Mouse (Mus musculus): ENCODE measurements around the gene Rbbp9. TPM values are rescaled to one million over a fixed set of nuclear protein-coding genes. Genes with fewer than 3 reads are reported as not detected.

The Rbbp9 gene
- polyA plus RNA-seq, 1 experiment: 4.6 TPM

- TF ChIP-seq POLR2A (IDR thresholded peaks at IDR 0.05; ENCODE audit: borderline replicate concordance, control insufficient read depth, low read depth, low read length) (no peak), CTCF (IDR thresholded peaks at IDR 0.05; ENCODE audit: control insufficient read depth, insufficient read depth, low read length) (no peak)
- H3K4me3 ChIP-seq (replicated peaks; ENCODE audit: control insufficient read depth, low read depth, low read length): peak overlapping the region; percentile 69
- peak overlapping the region; percentile 78 for H3K27ac ChIP-seq (ENCODE audit: control insufficient read depth, insufficient read depth, low read depth, low read length, poor library complexity)
- H3K4me1 ChIP-seq (ENCODE audit: control insufficient read depth, insufficient read depth, low read length): peaks cover 2% of the 10 kb centered on the region; the same call in 1 of the 2 replicates
- 0% methylated on average over 25 of the region's 25 CpGs for WGBS
These were observed 22.9 kb downstream of the Rbbp9 start for GRCm38 (mm10) chr2:144527821-144528174.

- H3K4me3 ChIP-seq (replicated peaks; ENCODE audit: control insufficient read depth, low read depth, low read length): peak within 1 kb of the TSS; percentile 69
- TF ChIP-seq CTCF (IDR thresholded peaks at IDR 0.05; ENCODE audit: control insufficient read depth, insufficient read depth, low read length) (no peak), POLR2A (IDR thresholded peaks at IDR 0.05; ENCODE audit: borderline replicate concordance, control insufficient read depth, low read depth, low read length) (peak; percentile 65; the same call in 1 of the 2 replicates)
- H3K4me1 ChIP-seq (ENCODE audit: control insufficient read depth, insufficient read depth, low read length): peaks cover 2% of the 10 kb centered on the region; the same call in 1 of the 2 replicates
- WGBS: under 1% methylated on average over 56 of the region's 56 CpGs
- H3K27ac ChIP-seq (ENCODE audit: control insufficient read depth, insufficient read depth, low read depth, low read length, poor library complexity): peak within 1 kb of the TSS; percentile 78
These were observed 23.5 kb downstream of the Rbbp9 start, which contains the start of the genes Dzank1 and Polr3f for GRCm38 (mm10) chr2:144526981-144527820. Gene Dzank1 (minus strand): TSS chr2:144527414. Gene Polr3f (plus strand): TSS chr2:144527718.

- peaks cover 2% of the 10 kb centered on the region; the same call in 1 of the 2 replicates for H3K4me1 ChIP-seq (ENCODE audit: control insufficient read depth, insufficient read depth, low read length)
- TF ChIP-seq CTCF (IDR thresholded peaks at IDR 0.05; ENCODE audit: control insufficient read depth, insufficient read depth, low read length) (no peak), POLR2A (IDR thresholded peaks at IDR 0.05; ENCODE audit: borderline replicate concordance, control insufficient read depth, low read depth, low read length) (no peak)
- no peak overlapping the region for H3K4me3 ChIP-seq (replicated peaks; ENCODE audit: control insufficient read depth, low read depth, low read length)
- WGBS: 51% methylated on average over 10 of the region's 10 CpGs
- H3K27ac ChIP-seq (ENCODE audit: control insufficient read depth, insufficient read depth, low read depth, low read length, poor library complexity): no peak overlapping the region
These were observed 24.8 kb downstream of the Rbbp9 start for GRCm38 (mm10) chr2:144525856-144526255.

GRCm38 (mm10) chr2:144519772-144520171, 30.9 kb downstream of the Rbbp9 start:
- 66% methylated on average over 3 of the region's 3 CpGs for WGBS

GRCm38 (mm10) chr2:144514619-144515018, 36.0 kb downstream of the Rbbp9 start:
- no peak for TF ChIP-seq POLR2A (IDR thresholded peaks at IDR 0.05; ENCODE audit: borderline replicate concordance, control insufficient read depth, low read depth, low read length)
- no peak for TF ChIP-seq CTCF (IDR thresholded peaks at IDR 0.05; ENCODE audit: control insufficient read depth, insufficient read depth, low read length)
- H3K27ac ChIP-seq (ENCODE audit: control insufficient read depth, insufficient read depth, low read depth, low read length, poor library complexity): no peak overlapping the region

More at GRCm38 (mm10) chr2:144519772-144520171, 30.9 kb downstream of the Rbbp9 start:
- TF ChIP-seq CTCF (IDR thresholded peaks at IDR 0.05; ENCODE audit: control insufficient read depth, insufficient read depth, low read length) (no peak), POLR2A (IDR thresholded peaks at IDR 0.05; ENCODE audit: borderline replicate concordance, control insufficient read depth, low read depth, low read length) (no peak)
- Histone ChIP-seq H3K4me3 (replicated peaks; ENCODE audit: control insufficient read depth, low read depth, low read length) (no peak overlapping the region), H3K4me1 (ENCODE audit: control insufficient read depth, insufficient read depth, low read length) (no peaks in the 10 kb centered on the region), H3K27ac (ENCODE audit: control insufficient read depth, insufficient read depth, low read depth, low read length, poor library complexity) (no peak overlapping the region)

GRCm38 (mm10) chr2:144502134-144502533, 48.5 kb downstream of the Rbbp9 start:
- no peak for TF ChIP-seq POLR2A (IDR thresholded peaks at IDR 0.05; ENCODE audit: borderline replicate concordance, control insufficient read depth, low read depth, low read length)
- TF ChIP-seq CTCF (IDR thresholded peaks at IDR 0.05; ENCODE audit: control insufficient read depth, insufficient read depth, low read length): no peak
- 81% methylated on average over 6 of the region's 6 CpGs for WGBS
- Histone ChIP-seq H3K27ac (ENCODE audit: control insufficient read depth, insufficient read depth, low read depth, low read length, poor library complexity) (no peak overlapping the region), H3K4me3 (replicated peaks; ENCODE audit: control insufficient read depth, low read depth, low read length) (no peak overlapping the region), H3K4me1 (ENCODE audit: control insufficient read depth, insufficient read depth, low read length) (no peaks in the 10 kb centered on the region)

More at GRCm38 (mm10) chr2:144514619-144515018, 36.0 kb downstream of the Rbbp9 start:
- H3K4me3 ChIP-seq (replicated peaks; ENCODE audit: control insufficient read depth, low read depth, low read length): no peak overlapping the region
- WGBS: 64% methylated on average over 3 of the region's 3 CpGs
- H3K4me1 ChIP-seq (ENCODE audit: control insufficient read depth, insufficient read depth, low read length): no peaks in the 10 kb centered on the region

Other genes starting within 250 kb of the Rbbp9 start
- 0.97 TPM in 1 of 2 replicates, not detected in the other for gene Ovol2, start 218.7 kb downstream of the Rbbp9 start, polyA plus RNA-seq (2011; ENCODE audit: insufficient read depth, insufficient read length, low replicate concordance, missing spikeins)
- 17.5 and 20.0 TPM in 2 replicates for gene Kat14, start 181.9 kb downstream of the Rbbp9 start, polyA plus RNA-seq (2011; ENCODE audit: insufficient read depth, insufficient read length, low replicate concordance, missing spikeins)
- gene Pet117, start 181.9 kb downstream of the Rbbp9 start, polyA plus RNA-seq (2011; ENCODE audit: insufficient read depth, insufficient read length, low replicate concordance, missing spikeins): 1.7 TPM in 1 of 2 replicates, not detected in the other
- 0.29 and 0.37 TPM in 2 replicates for gene Dzank1, start 23.5 kb downstream of the Rbbp9 start, polyA plus RNA-seq (2011; ENCODE audit: insufficient read depth, insufficient read length, low replicate concordance, missing spikeins)
- gene Polr3f, start 23.2 kb downstream of the Rbbp9 start, polyA plus RNA-seq (2011; ENCODE audit: insufficient read depth, insufficient read length, low replicate concordance, missing spikeins): 5.1 and 7.3 TPM in 2 replicates
- 14.0 and 20.1 TPM in 2 replicates for gene Sec23b, start 5.4 kb upstream of the Rbbp9 start, polyA plus RNA-seq (2011; ENCODE audit: insufficient read depth, insufficient read length, low replicate concordance, missing spikeins)
- gene Smim26, start 43.2 kb upstream of the Rbbp9 start, polyA plus RNA-seq (2011; ENCODE audit: insufficient read depth, insufficient read length, low replicate concordance, missing spikeins): 5.8 and 24.7 TPM in 2 replicates
- gene Dtd1, start 49.0 kb upstream of the Rbbp9 start, polyA plus RNA-seq (2011; ENCODE audit: insufficient read depth, insufficient read length, low replicate concordance, missing spikeins): 3.3 and 5.6 TPM in 2 replicates

Data from bone marrow, adult 2 months (tissue).